Mouse (Mus musculus): ENCODE measurements at regions not wholly inside any gene's neighbourhood (a gene's known extent, or its start where the extent isn't known, plus 50 kb on each side); places are given as distances from the start of the nearest gene placed in this dataset.

DNA sequence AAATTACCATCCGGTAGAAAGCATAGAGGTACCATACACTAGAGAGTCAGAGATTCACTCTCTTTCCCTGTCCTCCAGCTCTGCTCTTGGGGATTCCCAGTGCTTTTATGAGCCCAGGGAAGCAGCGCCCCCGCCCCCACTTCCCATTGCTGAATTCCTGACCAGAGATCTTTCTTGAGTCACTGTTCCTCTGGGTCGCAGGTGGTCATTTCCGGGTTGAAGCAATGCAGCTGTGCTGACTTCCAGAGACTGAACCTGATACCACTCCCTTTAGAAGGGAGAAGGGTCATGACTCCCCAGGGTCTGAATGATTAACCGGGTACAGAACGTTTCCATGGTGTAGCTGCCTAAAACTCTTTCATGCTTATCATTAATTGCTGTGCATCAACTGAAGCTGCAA, 128.9 kb downstream of the Cd83 start:
- DNase-seq (ENCODE audit: low spot score in 2 of 2): no peak

DNA sequence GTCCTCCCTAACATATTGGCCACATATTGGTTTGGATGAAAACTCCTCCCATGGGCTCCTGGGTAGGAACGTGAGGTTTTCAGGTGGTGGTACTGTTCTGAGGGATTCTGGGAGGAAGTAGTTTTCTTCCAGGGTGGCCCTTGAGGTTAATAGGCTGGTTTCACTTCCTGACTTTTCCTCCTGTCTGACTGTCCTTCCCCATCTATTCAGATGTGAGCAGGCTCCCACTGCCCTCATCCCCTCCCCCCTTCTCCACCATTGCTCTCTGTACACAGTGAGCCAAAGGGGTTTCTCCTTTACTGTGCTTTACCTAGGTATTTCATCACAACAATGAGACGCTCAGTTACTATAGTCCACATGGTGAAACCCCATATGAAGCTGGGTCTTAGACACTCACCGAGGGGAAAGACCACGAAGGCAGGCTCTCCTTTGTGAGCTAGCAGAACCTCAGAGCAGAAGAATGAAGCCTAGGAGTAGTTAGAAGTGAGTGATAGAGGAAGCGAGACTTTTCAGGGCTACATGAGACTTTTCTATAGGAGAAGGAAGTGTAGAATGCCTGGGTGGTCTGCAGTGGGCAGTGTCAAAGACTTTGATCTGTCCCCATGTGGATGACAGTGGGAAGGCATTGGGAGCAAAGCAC, 135.3 kb downstream of the Cd83 start:
- no peak for DNase-seq (ENCODE audit: low spot score in 2 of 2)

DNA sequence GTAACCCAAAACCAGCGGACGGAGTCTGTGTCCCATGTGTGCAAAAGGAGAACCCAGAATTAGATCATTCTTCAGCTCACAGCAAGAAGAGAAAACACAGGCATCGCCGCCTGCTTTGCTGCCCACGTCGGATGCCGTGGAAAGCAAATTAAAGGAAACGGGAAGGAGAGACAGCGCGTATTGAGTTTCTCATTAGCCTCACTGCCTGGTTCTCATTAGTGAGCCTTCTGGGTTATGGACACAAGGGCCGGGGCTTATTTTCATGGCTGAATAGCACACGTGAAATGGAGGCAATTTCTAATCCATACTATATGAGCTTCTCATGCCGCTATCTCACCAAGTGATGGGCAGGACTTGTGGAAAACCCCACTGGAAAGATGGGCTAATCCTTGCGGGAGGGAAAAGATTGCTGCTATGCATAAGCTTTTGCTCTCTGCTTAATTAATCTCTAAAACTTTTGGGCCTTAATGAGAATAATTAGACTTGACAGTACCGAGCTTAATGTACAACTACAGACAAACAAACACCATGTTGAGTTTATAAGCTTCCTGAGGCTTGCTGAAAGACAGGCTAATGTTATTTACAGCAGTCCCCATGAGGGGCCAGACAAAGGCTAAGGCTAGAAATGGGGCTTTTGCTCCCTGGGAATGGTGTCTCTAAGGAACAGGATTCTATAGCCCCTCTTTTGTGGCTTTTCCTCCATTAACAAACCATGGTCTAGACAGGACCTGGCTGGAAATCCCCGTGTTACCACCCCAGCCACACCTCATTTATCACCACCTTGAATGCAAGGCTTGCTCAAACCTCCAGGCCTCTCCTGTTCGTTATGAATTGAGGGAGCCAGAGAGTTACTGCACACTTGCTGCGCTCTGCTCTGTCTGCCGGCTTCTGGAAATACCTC, 145.8 kb downstream of the Cd83 start:
- DNase-seq (ENCODE audit: low spot score in 2 of 2): no peak

DNA sequence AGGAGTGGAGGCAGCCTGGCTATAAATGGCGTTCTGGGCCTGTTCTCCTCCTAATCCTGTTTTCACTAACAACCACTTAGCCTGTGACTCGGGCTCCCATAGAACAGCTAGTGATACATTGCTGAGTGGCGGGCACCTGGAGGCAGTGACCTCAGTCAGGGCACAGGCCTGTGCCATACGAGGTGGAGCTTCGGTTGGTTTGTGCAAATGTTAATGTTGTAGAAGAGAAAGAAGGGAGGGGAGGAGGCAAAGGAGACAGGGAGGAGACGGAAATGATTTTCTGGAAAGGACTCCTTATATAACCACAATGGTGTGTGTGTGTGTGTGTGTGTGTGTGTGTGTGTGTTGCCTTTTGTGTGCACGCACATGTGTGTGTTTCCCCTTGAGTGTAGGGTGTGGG, 148.4 kb downstream of the Cd83 start:
- DNase-seq (ENCODE audit: low spot score in 2 of 2): no peak

DNA sequence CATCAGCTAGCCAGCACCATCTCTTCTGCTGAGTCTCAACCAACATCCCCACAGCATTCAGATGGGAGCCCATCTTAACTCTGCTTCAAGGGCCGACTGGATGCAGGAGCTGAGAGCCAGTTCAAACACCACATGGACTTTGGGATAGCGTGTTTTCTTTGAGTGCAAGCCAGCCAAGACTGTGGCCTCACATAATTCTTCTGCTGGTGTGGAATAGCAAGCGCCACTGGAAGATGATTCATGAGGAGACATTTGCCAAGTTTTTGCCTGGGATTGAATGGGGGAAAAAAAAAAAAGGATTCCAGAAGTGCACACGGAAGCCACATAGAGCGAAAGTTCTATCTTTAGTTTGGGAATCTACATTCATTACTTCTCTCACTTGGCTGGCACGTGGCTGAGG, 150.7 kb downstream of the Cd83 start:
- DNase-seq (ENCODE audit: low spot score in 2 of 2): peak in 1 of 2 experiments; percentile 8

- DNase-seq (ENCODE audit: low spot score in 2 of 2): no peak
These were observed 151.9 kb downstream of the Cd83 start for GRCm38 (mm10) chr13:43936504-43936903.

DNA sequence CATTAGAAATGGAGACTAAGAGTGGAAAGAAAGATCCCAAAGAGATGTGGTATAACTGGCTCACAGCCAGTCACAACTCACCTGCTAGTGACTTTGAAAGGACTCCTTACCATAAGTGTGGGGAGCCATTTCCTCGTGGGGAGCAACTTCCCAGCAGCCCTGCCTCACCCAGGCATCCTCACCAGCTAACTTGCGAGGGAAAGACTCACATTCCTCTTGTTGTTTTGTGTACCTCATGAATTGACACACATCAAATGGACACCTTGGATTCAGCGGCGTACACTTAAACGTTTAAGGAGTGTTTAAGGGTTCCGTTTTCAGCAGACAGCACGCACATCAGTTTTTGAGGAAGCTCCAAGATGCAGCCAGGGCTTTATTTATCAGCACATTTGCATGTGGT, 154.0 kb downstream of the Cd83 start:
- no peak for DNase-seq (ENCODE audit: low spot score in 2 of 2)

DNA sequence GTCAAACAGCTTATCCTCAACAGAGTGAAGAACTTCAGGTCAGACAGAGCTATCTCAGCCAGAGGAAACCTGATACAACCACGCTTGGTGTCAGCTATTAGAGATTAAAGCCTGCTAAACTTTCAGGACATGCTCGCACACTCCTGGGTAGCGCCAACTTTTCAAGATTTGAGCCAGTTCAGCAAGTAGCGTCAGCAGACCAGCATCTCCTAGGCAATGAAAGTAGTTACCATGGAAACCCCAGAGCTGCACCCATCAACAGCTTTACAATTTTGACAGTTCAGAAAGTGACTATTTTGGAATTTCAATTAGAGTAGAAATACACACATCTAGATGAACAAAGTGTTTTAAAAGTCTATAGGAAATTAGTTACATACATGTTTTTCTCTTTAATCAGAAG, 154.8 kb downstream of the Cd83 start:
- peak in 1 of 2 experiments; percentile 10 for DNase-seq (ENCODE audit: low spot score in 2 of 2)

- no peak for DNase-seq (ENCODE audit: low spot score in 2 of 2)
These were observed 157.2 kb downstream of the Cd83 start for GRCm38 (mm10) chr13:43941731-43942130.

- no peak for DNase-seq (ENCODE audit: low spot score in 2 of 2)
These were observed 164.0 kb downstream of the Cd83 start for GRCm38 (mm10) chr13:43948606-43949005.

DNA sequence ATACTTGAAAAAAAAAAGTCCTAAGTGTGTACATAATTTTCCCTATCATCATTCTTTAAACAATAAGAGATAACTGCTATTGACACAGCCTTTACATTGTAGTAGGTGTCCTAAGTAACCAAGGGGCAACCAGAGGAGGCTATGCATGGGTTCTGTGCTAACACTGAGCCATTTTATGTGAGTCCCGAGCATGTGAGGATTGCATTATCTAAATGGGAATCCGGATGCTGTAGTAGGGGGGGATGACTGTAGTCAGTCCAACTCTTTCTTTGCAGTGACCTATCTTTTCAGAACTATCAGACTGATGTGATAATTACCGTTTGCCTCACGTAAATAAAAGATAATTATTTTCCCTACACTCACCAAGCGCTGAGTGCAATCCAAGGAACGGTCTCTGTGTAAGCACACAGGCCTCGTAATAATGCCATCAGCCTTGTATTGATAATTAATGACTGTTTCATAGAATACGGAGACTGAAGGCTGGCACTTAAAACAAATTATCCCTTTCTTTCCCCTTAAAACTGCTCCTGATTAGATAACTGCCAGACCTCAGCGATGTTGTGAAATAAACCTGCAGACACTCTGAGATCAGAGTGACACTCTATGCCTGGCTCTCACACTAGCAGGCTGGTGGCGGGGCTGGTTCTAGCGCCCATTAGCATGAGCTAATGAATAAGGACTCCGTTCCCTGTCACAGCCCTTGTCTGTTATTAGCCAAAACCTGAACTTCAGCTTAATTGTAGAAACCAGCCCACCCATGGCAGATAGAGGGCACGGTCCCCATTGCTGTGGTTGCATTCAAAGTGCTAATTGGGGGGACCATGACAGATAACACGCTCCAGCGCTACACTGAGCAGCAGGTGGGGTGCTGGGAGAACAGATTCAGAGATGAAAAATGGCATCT, 165.4 kb downstream of the Cd83 start:
- no peak for DNase-seq (ENCODE audit: low spot score in 2 of 2)

DNA sequence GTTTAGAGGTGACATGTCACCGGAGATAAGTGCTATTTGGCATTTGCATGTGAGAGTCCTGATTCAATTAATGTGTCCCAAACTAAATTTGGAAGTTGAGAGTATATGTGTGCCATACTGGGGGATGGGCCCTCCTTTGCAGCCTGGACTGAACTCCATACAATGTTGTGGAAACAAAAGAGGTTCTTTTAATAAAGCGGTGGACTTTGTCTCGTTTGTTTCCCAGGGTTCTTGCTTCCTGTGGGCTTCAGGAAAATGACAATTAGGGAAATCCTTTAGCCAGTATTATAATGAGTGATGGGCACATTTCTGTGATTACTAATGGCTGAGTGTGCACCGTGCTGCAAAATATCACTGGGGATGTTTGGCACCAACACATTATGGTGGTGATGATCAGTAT, 167.9 kb downstream of the Cd83 start:
- DNase-seq (ENCODE audit: low spot score in 2 of 2): no peak

DNA sequence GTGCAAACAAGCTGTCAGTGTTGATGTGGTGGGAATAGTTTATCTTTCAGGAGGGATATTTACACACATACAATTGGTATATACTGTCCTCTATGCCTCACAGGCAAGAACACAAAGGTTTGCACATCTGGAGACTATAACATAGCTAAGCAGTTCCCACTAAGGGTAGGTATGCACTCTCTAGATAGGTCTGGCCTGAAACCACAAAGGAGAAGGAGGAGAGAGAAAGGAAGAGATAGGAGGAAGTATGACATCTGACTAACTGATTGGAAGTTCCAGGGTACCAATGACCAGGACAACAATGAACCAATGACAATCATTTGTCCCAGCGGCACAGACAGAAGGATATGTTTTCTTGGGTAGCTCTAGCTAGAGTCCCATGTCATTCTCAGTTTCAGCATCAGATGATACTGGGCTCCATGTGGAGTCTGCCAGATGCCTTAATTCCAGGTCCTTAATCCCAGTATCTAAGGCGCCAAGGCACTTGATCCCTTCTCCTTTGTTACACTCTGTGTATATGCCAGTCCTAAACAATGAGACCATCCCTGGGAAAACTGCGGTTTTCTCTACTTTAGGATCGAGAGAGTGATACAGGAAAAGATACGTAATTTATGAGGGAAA, 168.5 kb downstream of the Cd83 start:
- DNase-seq (ENCODE audit: low spot score in 2 of 2): no peak

DNA sequence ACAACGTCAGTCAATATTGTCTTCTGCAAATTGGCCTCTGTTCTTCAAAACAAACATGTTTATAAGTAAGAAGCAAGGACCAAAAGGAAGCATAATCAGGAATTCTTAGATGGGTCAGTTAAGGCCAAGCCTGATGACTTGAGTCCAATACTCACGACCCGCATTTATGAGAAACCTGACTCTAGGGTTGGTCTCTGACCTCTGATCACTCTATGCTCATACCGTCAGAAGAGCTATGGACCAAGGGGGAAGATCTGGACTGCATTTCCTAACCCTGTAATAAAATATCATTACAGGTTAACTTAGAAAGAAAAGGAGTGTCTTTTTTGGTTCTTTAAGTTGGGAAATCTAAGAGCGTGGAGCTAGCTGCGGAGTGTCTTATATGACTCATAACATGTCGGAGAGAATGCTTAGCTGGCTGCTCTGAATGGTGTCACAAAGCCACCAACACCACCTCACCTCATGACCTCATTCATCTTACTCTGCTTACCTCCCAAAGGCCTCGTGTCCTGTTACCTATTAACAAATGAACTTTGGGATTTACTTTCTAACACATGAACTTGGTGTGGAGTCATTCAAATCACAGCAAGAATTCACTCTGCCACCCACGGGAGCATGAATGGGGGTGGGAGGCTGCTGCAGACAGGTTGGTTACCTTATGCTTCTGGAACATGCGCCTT, 170.3 kb downstream of the Cd83 start:
- DNase-seq (ENCODE audit: low spot score in 2 of 2): no peak

DNA sequence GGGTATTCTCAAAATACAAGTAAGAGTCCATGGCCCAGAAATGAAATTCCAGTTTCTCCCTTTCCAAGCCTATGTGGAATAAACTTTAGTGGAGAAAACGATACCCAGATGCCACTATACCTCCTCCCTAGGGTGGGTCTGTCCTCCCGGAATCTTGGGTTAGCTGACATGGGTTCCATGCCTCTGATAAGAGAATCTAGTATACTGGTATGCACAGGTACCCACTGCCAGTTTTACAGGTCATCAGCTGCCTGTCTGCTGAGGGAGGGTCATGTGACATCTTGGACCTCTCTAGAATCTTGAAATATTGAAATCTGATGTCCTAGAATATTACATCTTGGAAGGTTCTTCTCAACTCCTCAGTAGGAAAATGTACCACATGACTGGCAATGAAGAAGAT, 172.5 kb downstream of the Cd83 start:
- DNase-seq (ENCODE audit: low spot score in 2 of 2): no peak

DNA sequence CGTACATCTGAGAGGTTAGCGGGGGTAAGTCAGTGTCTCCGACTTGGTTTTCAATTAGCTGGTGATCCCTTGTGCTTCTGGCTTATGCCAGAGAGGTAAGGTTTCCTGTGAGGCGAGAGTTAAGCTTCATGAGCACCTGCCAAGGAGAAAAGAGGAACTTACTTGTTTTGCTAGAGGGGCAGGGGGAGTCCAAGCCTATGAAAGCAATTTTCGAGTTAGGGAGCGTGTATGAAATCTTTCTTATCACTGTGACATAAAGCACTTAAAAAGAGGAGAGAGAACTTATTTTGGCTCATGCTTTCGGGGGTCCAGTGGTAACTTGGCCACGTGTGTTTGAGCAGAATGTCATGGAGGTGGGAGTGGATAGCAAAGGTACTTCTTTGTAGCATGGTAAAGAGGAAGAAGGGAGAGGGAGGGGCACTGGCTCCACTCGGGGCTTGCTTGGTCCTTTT, 174.6 kb downstream of the Cd83 start:
- DNase-seq (ENCODE audit: low spot score in 2 of 2): no peak

DNA sequence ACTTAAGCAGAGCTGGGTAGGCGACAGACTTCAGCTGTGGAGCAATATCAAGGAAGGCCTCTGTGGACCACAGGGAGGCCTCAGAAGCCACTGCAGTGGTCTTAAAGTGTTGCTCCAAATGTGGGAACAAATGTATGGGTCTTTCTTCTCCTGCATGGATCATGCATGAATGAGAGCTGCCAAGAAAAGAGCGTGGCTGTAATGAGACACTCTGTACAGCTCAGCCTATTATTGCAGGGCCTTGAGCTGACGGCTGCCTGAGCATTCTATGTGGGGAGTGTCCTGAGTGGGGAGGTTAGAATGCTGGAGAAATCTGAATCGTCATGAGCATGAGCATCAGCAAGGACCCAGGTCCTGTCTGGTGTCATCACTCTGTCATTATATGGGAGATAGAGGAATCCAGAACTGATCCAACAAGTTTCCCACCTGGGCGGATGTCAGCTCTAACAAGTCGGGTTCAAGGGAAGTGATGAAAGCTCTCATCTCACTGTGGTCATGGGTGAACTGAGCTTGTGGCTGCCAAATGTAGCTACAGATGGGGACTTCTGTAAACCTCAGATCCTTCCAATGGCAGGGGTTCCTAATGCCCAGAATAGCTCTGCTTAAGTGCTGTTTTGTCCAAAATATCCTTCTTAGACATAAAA, 176.6 kb downstream of the Cd83 start:
- DNase-seq (ENCODE audit: low spot score in 2 of 2): no peak

DNA sequence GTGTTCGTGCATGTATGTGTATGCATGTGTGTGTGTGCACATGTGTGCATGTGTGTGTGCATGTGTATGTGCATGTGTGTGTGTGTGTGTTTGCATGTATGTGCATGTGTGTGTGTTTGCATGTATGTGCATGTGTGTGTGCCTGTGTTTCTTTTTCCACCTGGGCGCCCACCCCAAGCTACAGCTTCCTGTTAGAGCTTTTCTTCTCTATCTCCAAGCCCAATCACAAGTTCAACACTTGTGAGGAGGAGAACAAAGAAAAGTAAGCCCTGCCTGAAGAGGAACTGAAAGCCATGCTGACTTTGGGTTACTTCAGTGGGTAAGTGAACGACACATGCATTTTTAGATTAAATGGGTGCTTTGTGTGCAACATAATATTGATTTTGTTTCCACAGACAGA, 177.4 kb downstream of the Cd83 start:
- DNase-seq (ENCODE audit: low spot score in 2 of 2): no peak

DNA sequence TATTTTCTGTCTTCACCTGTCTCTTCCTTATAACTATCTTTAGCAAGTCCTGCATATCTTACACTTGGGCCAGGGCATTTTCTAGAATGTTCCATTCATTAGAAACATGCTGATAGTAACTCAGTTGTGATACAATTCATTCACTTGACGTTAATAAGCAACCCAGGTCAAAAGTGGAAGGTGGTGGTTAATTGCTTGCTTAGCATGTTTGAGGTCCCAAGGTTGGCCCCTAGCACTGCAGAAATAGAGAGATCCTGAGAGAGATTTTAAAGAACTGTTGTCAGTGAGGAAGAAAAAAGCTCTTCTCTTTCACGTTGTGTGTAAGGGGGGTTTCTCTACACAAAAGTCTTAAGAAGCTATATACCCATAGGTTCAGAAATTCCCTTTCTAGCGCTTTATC, 178.7 kb downstream of the Cd83 start:
- no peak for DNase-seq (ENCODE audit: low spot score in 2 of 2)

DNA sequence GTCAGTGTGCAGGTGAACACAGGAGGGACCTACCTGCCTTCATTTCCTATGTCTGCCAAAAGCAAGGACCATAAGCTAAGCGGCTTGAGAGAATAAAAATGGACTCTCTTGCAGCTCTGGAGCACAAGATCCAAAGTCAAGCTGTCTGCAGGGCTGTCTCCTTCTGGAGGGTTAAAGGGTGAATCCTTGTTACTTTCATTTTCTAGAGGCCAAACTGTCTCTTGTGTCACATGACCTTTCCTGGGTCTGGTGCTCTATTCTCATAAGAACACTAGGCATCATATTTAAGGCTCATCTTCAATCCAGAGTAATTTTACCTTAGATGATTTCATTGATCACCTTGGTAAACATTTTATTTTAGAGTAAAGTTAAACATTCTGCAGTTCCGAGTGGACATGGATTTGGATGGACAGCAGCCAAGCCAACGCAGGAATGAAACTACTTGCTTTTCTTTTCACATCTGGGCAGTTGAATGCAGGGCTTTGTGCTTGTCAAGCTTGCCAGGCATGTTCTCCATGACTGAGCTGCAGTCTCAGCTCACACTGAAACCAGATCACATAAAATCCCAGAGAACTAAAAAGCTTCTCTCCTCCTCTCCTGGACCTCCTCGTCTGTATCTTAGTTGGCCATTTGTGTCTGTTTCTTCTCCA, 180.8 kb downstream of the Cd83 start:
- no peak for DNase-seq (ENCODE audit: low spot score in 2 of 2)
